Mouse (Mus musculus) erythroid progenitor cell, adult 5-6 weeks (primary cell): ENCODE results near the gene Rbms3. TPM values are rescaled to one million over a fixed set of nuclear protein-coding genes. Genes with fewer than 3 reads are reported as not detected.

ENCODE experiments used
- ATAC-seq: replicated peaks from 2 replicates; pipeline ENCODE4 v1.8.0; 2016; ENCODE audit warnings: moderate number of reproducible peaks, mild to moderate bottlenecking, moderate TSS enrichment, inconsistent platforms; ENCODE audit not compliant: poor library complexity, low FRiP score, severe bottlenecking
- total RNA-seq, 2 experiments: library from RNA; stranded (forward) in 1 of 2; stranded (reverse) in 1 of 2; fragments of 150-400 nt in 1 of 2; fragments of 186-747, 209-891 nt in 1 of 2; gene quantifications; 2 replicates each; pipeline versions ENCODE4 v1.2.3 to v1.2.4; 2015 to 2017; ENCODE audit warnings: low replicate concordance in 2 of 2

Rbms3 gene
- total RNA-seq, 2 experiments from 2014 or later, result not detected

DNA sequence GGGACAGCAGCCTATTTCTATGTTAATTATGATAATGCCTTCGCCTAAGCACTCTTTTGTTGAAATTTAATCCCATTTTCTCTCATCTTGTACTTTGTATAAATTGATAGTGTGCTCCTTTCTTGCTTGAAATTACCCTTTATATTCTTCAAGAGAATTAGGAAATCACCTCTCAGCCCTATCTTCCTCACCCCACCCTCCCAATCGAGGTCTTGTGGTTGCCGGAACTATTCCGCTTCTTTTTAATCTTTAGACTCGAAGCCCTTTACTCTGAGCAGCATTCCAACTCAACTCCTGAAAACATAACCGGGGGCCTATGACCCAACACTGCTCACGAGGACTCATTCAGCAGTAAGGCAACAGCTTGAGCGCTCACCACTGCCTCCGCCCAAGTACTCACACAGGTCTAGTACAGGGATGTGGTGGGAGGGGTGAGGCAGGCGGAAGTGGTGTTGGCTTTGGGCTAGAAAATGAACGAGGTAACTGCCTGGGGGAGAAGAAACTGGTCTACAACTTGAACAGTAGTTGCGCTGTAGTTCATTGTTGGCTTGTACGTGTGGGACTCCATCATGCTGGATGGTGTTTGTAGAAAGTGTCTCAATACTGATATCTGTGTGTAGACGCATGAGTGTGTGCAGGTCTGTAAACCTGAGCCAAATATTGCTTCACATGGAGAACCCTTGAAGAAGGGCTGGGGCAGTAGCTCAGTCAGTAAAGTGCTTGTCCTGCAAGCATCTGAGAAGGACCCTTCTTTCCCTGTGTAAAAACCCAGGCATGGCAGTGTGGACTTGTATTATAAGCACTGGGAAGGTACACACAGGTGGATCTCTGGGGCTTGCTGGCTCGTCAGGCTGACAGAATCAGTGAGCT is 331.8 kb downstream of the Rbms3 start:
- ATAC-seq, result no peak

- no peak for ATAC-seq
Measured at GRCm38 (mm10) chr9:117291066-117291850, 338.5 kb downstream of the Rbms3 start.

GRCm38 (mm10) chr9:117274846-117275245 is 354.9 kb downstream of the Rbms3 start:
- ATAC-seq, result no peak

DNA sequence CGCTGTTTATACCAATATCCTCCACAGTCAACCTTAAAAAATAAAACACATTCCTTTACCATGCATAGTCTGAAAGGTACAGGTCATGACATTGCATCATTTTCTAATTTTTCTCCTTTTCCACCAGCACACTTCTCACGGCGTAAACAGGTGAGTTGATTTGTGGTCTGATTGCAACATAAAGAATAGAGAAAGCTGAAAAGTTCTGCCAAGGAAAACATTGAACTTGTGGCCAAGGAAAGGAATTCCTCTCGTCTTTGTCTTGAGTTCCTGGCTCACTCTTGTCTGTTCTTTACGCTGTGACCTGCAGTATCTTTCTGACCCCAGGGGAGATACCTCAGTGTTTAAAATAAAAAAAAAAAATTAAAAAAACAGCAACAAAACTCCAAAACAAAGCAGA is 370.1 kb downstream of the Rbms3 start:
- ATAC-seq, result no peak

GRCm38 (mm10) chr9:117253361-117253760 is 376.4 kb downstream of the Rbms3 start:
- ATAC-seq, result no peak

DNA sequence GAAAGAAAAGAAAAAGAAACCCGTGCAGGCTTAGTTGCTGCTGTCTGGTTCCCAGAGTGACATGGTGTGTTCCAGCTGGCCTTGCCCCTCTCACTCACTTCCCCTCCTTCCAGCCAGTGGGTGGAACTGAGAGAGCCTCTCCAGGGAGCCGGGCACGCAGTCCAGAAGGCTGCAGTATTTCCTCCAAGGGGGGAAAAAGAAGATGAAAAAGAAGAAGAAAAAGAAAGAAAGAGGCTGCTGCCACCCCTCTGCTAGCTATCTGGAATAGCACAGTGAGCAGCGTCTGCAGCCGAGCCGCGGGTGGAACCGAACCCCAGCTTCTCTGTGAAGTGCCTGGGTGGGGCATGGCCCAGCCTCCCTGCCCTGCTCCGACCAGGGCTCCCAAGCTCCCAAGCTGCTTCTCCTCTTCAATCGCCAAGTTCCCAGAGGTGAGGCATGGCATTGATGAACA is 377.3 kb downstream of the Rbms3 start:
- ATAC-seq, result no peak

- no peak for ATAC-seq
Measured at GRCm38 (mm10) chr9:117251521-117252368, 378.0 kb downstream of the Rbms3 start.

- ATAC-seq, result no peak
Measured at GRCm38 (mm10) chr9:117250831-117251165, 378.9 kb downstream of the Rbms3 start.

DNA sequence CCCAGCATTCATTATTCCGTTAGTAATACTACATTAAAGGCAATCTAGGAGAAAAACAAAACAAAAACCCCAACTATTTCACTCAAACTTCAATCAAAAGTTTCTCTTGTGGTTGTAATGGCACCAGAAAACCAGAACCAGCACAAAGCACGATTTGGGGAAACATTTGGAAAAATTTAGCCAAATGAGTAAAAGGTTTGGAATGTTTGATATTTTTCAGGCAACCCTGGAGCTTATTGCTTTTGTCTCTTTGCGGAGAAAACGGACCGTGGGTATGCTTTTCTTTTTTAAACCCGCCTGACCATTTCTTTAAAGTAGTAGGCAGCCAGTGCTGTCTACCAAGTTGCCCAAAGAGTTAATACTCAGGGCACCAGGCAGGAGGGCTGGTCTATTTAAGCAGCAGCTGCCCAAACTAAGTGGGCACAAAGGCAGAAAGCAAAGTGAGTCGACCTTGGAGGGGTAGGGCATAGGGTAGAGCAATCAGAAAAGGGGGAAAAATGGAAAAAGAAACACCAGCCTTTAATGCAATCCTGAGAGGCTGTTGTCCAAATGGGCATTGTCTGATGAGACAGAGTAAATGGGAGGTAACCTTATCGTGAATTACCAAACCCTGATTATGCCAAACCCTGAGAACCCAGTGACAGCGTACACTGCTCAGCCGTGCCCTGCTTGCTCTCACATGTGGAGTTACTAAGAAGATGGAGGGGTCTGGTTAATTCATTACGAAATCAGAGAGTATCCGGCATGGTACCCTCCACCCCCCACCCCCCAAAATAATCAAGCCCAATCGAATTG is 379.5 kb downstream of the Rbms3 start:
- ATAC-seq, result no peak

GRCm38 (mm10) chr9:117247311-117247980 is 382.3 kb downstream of the Rbms3 start:
- no peak for ATAC-seq

GRCm38 (mm10) chr9:117246173-117246572 is 383.5 kb downstream of the Rbms3 start:
- ATAC-seq, result no peak

DNA sequence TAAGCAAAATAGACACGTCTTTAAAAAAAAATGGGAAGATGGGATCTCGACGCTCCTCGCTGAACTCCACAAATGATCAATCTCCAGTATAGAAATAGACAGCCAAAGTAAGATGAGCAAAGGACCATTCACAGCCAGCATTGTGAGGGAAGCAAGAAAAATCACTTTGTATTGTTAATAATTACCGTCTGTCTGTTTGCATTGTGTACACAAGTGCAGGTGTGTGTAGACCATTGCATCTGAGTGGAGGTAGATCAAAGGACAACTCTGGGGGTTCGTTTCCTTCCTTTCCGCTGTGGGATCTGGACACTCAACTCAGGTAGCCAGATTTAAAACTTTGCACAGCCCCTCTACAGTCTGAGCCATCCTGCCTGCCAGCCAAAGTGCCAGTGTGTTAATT is 386.3 kb downstream of the Rbms3 start:
- ATAC-seq, result no peak

DNA sequence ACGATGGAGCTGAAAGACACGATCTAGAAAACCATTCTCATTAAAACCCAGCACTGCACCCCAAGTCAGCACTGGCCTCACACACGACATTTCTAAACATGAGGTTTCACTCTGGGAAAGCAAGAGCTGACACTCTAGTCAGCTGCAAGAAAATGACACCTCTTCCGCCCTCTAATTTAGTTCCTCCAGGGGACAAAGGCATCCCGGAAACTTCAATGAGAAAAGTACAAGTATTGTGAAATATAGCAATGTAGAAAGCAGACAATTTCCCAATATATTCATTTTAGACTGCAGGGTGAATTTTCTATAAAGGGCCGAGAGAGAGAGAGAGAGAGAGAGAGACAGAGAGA is 395.0 kb downstream of the Rbms3 start:
- ATAC-seq, result no peak

DNA sequence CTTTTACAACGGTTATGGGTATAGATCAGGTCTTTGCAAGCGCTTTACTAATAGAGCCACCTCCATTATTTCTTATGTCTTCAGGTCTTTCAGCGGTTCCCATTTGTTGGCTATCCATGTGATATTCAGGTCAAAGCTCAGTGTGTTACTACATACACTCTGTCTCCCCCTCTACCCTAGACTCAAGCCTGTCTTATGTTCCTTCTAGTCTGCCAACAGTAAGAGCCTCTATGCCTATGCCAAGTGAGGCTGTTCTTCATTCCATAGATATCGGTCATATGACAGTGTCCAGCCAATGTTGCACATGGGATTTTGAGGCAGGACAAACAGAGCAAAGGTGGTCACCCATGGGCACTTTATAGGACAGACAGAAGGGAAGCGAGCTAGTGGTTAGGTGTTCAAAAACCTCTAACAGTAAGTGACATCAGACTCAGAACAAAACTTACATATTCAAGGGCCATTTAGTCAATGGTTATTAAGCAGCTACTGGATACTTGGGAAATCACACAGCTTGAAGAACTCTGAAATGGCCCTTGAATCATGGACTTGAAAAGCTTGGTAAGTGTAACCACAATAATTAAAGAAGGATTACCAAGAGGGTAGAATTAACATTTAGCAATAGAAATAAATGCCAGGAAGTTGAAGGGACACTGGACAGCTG is 395.5 kb downstream of the Rbms3 start:
- no peak for ATAC-seq

GRCm38 (mm10) chr9:117222741-117223140 is 407.0 kb downstream of the Rbms3 start:
- ATAC-seq, result no peak

- ATAC-seq, result no peak
Measured at GRCm38 (mm10) chr9:117221481-117221880, 408.2 kb downstream of the Rbms3 start.

GRCm38 (mm10) chr9:117216026-117216755 is 413.5 kb downstream of the Rbms3 start:
- ATAC-seq, result no peak

DNA sequence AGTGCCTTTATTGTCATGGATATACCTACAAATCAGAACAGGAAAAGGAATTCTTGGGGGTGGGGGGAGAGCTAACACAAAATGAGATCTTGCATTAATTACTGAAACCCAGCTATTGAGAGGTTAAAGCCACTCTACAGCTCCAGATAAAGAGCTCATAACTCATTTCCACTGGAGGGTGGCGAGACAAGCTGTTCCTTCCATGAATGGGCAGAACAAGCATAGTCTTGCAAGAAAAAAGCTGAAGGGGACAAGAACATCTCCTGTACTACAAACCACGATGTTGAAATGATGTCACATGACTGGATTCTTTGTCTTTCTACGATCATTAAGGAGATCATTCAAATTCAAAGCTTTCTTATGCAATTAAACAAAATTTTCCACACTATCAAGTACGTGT is 417.7 kb downstream of the Rbms3 start:
- no peak for ATAC-seq
